Mouse (Mus musculus) liver, embryonic 14.5 days (tissue): ENCODE data around the gene Cilp2.

Experiments used
- CTCF ChIP-seq: IDR thresholded peaks from 2 replicates; pipeline ENCODE4 v1.5.1; 2016; ENCODE audit warnings: antibody characterized with exemption, low read depth, control low read depth
- EP300 ChIP-seq: IDR thresholded peaks from 2 replicates; pipeline ENCODE4 v1.6.1; 2016; ENCODE audit warnings: antibody characterized with exemption, low read depth

DNA sequence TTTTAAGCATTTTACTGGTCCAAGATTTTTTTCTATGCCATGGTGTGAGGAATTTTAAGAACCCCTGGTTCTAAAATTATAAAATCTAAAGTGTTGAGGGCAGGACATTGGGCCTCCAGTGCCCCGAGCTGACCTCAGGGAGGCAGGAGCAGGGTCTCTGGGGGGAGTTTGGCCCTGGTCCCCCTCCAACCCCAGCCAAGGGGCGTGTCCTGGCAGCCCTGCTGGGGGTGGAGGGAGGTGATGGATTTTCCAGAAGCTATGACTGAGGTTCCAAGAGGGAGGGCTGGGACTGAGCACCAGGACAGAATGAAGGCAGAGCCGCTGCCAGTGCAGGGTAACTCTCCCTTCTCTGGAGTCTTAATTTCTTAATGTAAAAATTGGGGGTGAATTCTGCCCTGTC, 9.5 kb downstream of the Cilp2 start:
- TF ChIP-seq CTCF (no peak), EP300 (no peak)
